Mouse (Mus musculus) lung, embryonic 14.5 days (tissue): ENCODE data around the gene Ap2b1. TPM values are rescaled to one million over a fixed set of nuclear protein-coding genes. Genes with fewer than 3 reads are reported as not detected.
A peak's percentile ranks its signal among the peaks of the same experiment; 100 is the strongest.

Experiments used
- ATAC-seq: fragments of 200-750 bp; cut with Nextera tagmentation; 2 replicates; pipeline ENCODE4 v1.8.0; 2017; ENCODE audit warnings: mild to moderate bottlenecking, moderate TSS enrichment, moderate library complexity; ENCODE audit not compliant: insufficient read depth
- DNase-seq: peaks from one replicate; pipeline ENCODE4 v3.0.0-alpha.2; 2015
- H3K27ac ChIP-seq: fragments of 300-500 bp; sonication (generic); 2 replicates; pipeline ENCODE4 v1.5.1; 2014; ENCODE audit warnings: low read depth, mild to moderate bottlenecking, moderate library complexity
- H3K27me3 ChIP-seq: fragments of 300-500 bp; sonication (generic); 2 replicates; pipeline ENCODE4 v1.6.1; 2014; ENCODE audit warnings: low read length, control low read depth; ENCODE audit not compliant: insufficient read depth
- H3K36me3 ChIP-seq: fragments of 300-500 bp; sonication (generic); 2 replicates; pipeline ENCODE4 v1.6.1; 2014; ENCODE audit warnings: control low read depth; ENCODE audit not compliant: insufficient read depth
- H3K4me1 ChIP-seq: fragments of 300-500 bp; sonication (generic); 2 replicates; pipeline ENCODE4 v1.6.1; 2014; ENCODE audit warnings: antibody characterized with exemption, control low read depth; ENCODE audit not compliant: insufficient read depth
- H3K4me2 ChIP-seq: fragments of 300-500 bp; sonication (generic); 2 replicates; pipeline ENCODE4 v1.6.1; 2014; ENCODE audit warnings: mild to moderate bottlenecking
- H3K4me3 ChIP-seq: fragments of 300-500 bp; sonication (generic); 2 replicates; pipeline ENCODE4 v1.5.1; 2014; ENCODE audit warnings: low read depth, low read length
- H3K9ac ChIP-seq: fragments of 300-500 bp; sonication (generic); 2 replicates; pipeline ENCODE4 v1.6.1; 2014
- H3K9me3 ChIP-seq: fragments of 300-500 bp; sonication (generic); 2 replicates; pipeline ENCODE4 v1.6.1; 2016; ENCODE audit warnings: low read depth, low read length, control low read depth
- CTCF ChIP-seq: IDR thresholded peaks from 2 replicates; pipeline ENCODE4 v1.5.1; 2016; ENCODE audit warnings: antibody characterized with exemption, low read depth
- WGBS: fragments of 180-500 bp; shearing (Covaris S2); extraction: QIAGEN DNeasy Blood & Tissue Kit; methylation state at CpG from one replicate; pipeline ENCODE4 v1.1.7; 2014; 5-methylcytosine and 5-hydroxymethylcytosine counted together
- polyA plus RNA-seq: library from polyadenylated mRNA; unstranded; fragments of >200 nt; fragmentation: Nextera tagmentation; extraction: Ambion mirVana; gene quantifications from 2 replicates; pipeline ENCODE4 v1.2.1, GENCODE M21; 2014

Ap2b1 gene
- polyA plus RNA-seq, 1 experiment from 2014 or later = 75.3 TPM

DNA sequence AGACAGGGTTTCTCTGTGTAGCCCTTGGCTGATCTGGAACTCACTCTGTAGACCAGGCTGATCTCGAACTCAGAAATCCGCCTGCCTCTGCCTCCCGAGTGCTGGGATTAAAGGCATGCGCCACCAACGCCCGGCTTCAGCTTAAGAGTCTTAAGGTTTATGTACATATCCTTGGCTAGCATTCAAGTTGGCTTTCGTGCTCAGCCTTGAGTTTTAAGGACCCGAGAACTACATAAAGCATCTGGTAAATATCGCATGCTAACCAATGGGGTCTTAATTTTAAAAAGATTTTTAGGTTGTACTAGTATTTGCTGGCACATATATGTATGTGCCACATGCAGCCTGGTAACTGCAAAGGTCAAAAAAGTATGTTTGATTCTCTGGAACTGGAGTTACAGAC is 900 bp downstream of the Ap2b1 start:
- Histone ChIP-seq H3K9ac (no peak overlapping the region), H3K27ac (no peak overlapping the region), H3K4me2 (peak overlapping the region; percentile 94; the same call in 1 of the 2 replicates), H3K36me3 (peaks cover 26% of the 10 kb centered on the region), H3K27me3 (no peaks in the 10 kb centered on the region), H3K4me1 (no peaks in the 10 kb centered on the region), H3K4me3 (no peak overlapping the region; the same call in 1 of the 2 replicates), H3K9me3 (no peaks in the 10 kb centered on the region)
- WGBS = 85% methylated on average over 9 of the region's 9 CpGs
- TF ChIP-seq CTCF = no peak
- no peak for ATAC-seq
- no peak for DNase-seq

DNA sequence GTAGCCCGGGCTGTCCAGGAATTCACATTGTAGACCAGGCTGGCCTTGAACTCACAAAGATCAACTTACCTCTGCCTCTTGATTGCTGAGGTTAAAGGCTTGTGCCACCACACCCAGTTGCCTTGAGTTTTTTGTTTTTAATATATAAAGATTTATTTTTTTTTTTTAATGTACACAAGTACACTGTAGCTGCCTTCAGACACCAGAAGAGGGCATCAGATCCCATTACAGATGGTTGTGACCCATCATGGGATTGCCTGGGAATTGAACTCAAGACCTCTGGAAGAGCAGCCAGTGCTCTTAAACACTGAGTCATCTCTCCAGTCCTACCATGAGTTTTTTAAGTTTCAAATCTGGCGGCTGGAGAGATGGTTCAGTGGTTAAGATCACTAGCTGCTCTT is 2.6 kb downstream of the Ap2b1 start:
- no peak for ATAC-seq
- DNase-seq = no peak
- H3K4me1 ChIP-seq = no peaks in the 10 kb centered on the region
- TF ChIP-seq CTCF = peak; percentile 16; the same call in 1 of the 2 replicates
- H3K27me3 ChIP-seq = no peaks in the 10 kb centered on the region
- 64% methylated on average over 2 of the region's 2 CpGs for WGBS
- no peak overlapping the region for H3K9ac ChIP-seq
- H3K4me3 ChIP-seq = peak overlapping the region; percentile 90; the same call in 1 of the 2 replicates
- H3K9me3 ChIP-seq = no peaks in the 10 kb centered on the region
- peaks cover 11% of the 10 kb centered on the region; the same call in 1 of the 2 replicates for H3K36me3 ChIP-seq
- H3K4me2 ChIP-seq = no peak overlapping the region
- no peak overlapping the region for H3K27ac ChIP-seq

DNA sequence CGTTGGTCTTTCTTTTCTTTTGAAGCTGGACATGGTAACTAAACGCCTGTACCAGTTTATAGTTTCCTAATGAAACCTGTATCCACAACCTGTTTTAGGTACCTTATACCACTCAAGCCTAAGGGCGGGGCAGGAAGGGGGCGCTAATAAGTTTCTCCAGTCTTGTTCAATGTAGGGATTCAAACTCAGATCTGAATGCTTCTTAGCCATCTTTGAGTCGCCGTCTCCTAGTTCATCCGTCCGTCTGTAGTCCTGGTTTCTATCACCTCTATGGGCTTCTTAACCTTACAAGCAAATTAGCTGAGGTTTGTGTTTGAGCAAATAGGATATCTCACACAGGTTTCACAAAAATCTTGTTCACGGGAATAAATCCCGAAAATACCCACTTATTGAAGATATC is 3.3 kb downstream of the Ap2b1 start:
- H3K27me3 ChIP-seq = no peaks in the 10 kb centered on the region
- no peak for TF ChIP-seq CTCF
- H3K4me2 ChIP-seq = peak overlapping the region; percentile 70
- H3K9me3 ChIP-seq = no peaks in the 10 kb centered on the region
- peak overlapping the region; percentile 93 for H3K9ac ChIP-seq
- peaks cover 4% of the 10 kb centered on the region; the same call in 1 of the 2 replicates for H3K36me3 ChIP-seq
- WGBS = 9% methylated on average over 10 of the region's 10 CpGs
- H3K4me1 ChIP-seq = no peaks in the 10 kb centered on the region
- peak overlapping the region; percentile 90 for H3K4me3 ChIP-seq
- peak overlapping the region; percentile 97 for H3K27ac ChIP-seq
- DNase-seq (no peak), ATAC-seq (no peak)

DNA sequence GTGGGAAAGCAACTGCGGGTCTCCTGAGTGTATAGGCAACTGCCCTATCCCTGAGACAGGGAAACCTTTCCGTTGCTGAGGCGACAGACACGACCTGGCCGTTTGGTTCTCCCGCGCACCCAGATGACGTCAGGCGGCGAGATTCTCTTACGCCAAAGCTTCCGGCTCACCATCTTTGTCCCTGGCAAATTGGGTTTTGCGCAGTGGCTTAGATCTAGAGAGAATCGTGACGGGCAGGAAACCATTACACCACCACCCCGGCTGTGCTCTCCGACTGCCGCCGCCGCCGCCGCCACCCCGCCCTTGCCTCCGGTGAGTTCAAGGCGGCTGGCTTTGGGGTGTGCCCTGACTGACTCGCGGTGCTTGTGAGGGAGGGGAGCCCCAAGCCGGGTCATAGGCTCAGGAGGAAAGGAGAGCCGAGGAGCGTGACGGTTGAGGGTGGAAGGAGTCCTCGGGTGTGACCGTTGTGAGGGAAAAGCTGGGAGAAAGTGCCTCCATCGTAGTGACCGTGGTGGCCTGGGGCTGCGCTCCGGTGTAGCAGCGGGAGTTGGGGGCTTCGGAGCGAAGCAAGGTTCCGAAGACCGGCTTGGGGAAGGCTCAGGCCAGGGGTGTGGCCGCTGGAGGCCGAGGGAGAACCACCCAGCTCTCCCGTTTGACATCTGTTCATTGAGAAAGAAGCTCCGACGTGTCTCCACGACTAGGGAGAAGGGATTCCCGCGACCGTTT is 3.9 kb downstream of the Ap2b1 start, which contains the start of gene Pex12:
Pex12 (minus strand) TSS at position 61 of the 726 bp plus-strand sequence.
- no peaks in the 10 kb centered on the region for H3K27me3 ChIP-seq

DNA sequence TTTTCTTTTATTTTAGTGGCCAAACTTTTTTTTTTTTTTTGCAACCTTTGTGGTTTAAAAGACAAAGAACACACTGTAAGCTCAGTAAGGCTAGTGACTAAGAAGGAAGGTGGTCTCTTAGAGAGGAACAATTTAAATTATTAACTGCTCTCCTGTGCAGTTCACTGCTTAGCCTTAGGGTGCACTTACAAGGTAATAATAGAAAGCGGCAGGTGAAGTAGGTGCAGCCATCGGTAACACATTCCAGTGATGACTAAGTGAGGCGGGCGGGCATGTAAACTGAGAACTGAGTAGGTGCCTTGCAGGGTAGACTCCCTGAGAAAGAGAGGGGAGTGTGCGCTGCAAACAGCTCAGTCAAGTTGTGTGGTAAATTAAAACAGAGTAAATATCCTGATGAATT is 4.9 kb downstream of the Ap2b1 start:
- Histone ChIP-seq H3K4me1 (no peaks in the 10 kb centered on the region), H3K36me3 (peaks cover 5% of the 10 kb centered on the region), H3K27ac (no peak overlapping the region), H3K9ac (peak overlapping the region; percentile 93; the same call in 1 of the 2 replicates), H3K4me3 (peak overlapping the region; percentile 90), H3K4me2 (peak overlapping the region; percentile 70), H3K9me3 (no peaks in the 10 kb centered on the region), H3K27me3 (no peaks in the 10 kb centered on the region)
- peak; percentile 28; the same call in 1 of the 2 replicates for TF ChIP-seq CTCF
- 47% methylated on average over 5 of the region's 5 CpGs for WGBS
- peak; percentile 39 for DNase-seq
- ATAC-seq = no peak

More for the DNA sequence above, 3.9 kb downstream of the Ap2b1 start, which contains the start of gene Pex12:
- no peak for TF ChIP-seq CTCF
- H3K9me3 ChIP-seq = no peaks in the 10 kb centered on the region
- H3K9ac ChIP-seq = peak within 1 kb of the TSS; percentile 93
- peak; percentile 79 for ATAC-seq
- DNase-seq = peak; percentile 99
- peak within 1 kb of the TSS; percentile 90 for H3K4me3 ChIP-seq
- H3K27ac ChIP-seq = peak within 1 kb of the TSS; percentile 97
- no peaks in the 10 kb centered on the region for H3K4me1 ChIP-seq
- H3K36me3 ChIP-seq = no peaks in the 10 kb centered on the region
- H3K4me2 ChIP-seq = peak within 1 kb of the TSS; percentile 70
- under 1% methylated on average over 51 of the region's 51 CpGs for WGBS

DNA sequence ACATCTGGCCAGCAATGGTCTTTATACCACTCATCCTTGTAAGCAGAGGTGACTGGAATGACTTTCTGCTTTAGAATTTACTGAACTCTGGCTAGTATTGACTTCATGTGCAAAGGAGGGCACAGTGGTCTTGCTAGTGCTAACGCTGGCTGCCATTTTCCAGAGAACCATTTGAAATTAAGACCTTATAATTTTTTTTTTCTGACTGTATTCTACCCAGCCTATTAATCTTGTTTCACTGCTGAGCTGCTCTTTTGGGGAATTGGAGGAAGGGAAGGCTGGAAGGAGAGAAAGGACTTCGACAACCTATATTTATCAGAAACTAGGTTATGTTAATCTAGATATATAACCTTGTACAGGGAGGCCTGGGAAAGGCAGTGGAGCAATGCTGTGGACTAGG is 5.7 kb downstream of the Ap2b1 start:
- Histone ChIP-seq H3K4me3 (no peak overlapping the region), H3K9me3 (no peaks in the 10 kb centered on the region), H3K4me2 (peak overlapping the region; percentile 70), H3K9ac (no peak overlapping the region), H3K4me1 (no peaks in the 10 kb centered on the region), H3K27me3 (no peaks in the 10 kb centered on the region), H3K27ac (no peak overlapping the region), H3K36me3 (peaks cover 8% of the 10 kb centered on the region)
- DNase-seq = no peak
- WGBS = 86% methylated on average over 2 of the region's 2 CpGs
- TF ChIP-seq CTCF = no peak
- no peak for ATAC-seq

DNA sequence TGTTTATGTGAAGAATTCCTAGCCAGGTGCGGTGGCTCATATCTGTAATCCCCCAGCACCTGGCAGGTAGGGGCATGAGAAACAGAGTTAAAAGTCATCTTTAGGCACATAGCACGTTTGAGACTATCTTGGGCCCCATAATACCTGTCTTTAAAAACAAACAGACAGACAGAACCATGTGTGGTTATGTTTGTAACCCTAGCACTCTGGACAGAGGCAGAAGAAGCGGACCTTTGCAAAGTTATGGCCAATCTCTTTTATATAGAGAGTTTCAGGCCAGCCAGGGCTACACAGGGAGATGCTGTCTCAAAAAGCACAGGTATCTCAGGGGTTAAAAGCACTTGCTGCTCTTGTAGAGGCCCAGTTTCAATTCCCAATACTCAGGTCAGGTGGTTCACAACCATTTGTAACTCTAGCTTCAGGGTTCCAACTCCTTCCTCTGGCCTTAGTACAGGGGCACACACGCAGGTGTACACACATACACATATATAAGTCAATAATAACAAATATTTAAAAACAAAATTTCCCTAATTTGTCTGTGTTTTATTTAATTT is 8.0 kb downstream of the Ap2b1 start:
- H3K27ac ChIP-seq = no peak overlapping the region
- H3K27me3 ChIP-seq = no peaks in the 10 kb centered on the region
- 70% methylated on average over 4 of the region's 4 CpGs for WGBS
- no peak overlapping the region for H3K4me3 ChIP-seq
- ATAC-seq (no peak), DNase-seq (no peak)
- H3K36me3 ChIP-seq = peaks cover 11% of the 10 kb centered on the region
- no peak overlapping the region for H3K4me2 ChIP-seq
- TF ChIP-seq CTCF = no peak
- H3K4me1 ChIP-seq = no peaks in the 10 kb centered on the region
- no peak overlapping the region for H3K9ac ChIP-seq
- H3K9me3 ChIP-seq = no peaks in the 10 kb centered on the region
